Mouse (Mus musculus): Measurements from ENCODE around the gene Hsd17b7. TPM values are rescaled to one million over a fixed set of nuclear protein-coding genes. Genes with fewer than 3 reads are reported as not detected.

The Hsd17b7 gene
- polyA plus RNA-seq, 1 experiment from 2014 or later: 31.8 TPM

- H3K4me1 ChIP-seq (ENCODE audit: control insufficient read depth, insufficient read depth, low read length): no peaks in the 10 kb centered on the region
- H3K27ac ChIP-seq (ENCODE audit: low read depth, low read length): no peak within 1 kb of the TSS
- H3K36me3 ChIP-seq (ENCODE audit: control insufficient read depth, insufficient read depth, low read length): no peaks in the 10 kb centered on the region
- no peak for ATAC-seq (replicated peaks; ENCODE audit: insufficient number of reproducible peaks, low FRiP score, low TSS enrichment)
- H3K9me3 ChIP-seq (replicated peaks; ENCODE audit: control insufficient read depth, low read length): no peaks in the 10 kb centered on the region
- H3K4me3 ChIP-seq (ENCODE audit: low read depth, low read length): no peak within 1 kb of the TSS
- no peak within 1 kb of the TSS for H3K9ac ChIP-seq (ENCODE audit: low read depth, low read length)
- H3K27me3 ChIP-seq (ENCODE audit: control insufficient read depth, insufficient read depth, low read length): no peaks in the 10 kb centered on the region
- 24% methylated on average over 12 of the region's 12 CpGs for WGBS (ENCODE audit: insufficient replicate concordance)
- H3K4me2 ChIP-seq: peak within 1 kb of the TSS; percentile 29
These were observed 40.5 kb downstream of the Hsd17b7 start, which contains the start of gene Ccdc190 for GRCm38 (mm10) chr1:169928454-169928971. Gene Ccdc190 (plus strand): TSS chr1:169928648.

DNA sequence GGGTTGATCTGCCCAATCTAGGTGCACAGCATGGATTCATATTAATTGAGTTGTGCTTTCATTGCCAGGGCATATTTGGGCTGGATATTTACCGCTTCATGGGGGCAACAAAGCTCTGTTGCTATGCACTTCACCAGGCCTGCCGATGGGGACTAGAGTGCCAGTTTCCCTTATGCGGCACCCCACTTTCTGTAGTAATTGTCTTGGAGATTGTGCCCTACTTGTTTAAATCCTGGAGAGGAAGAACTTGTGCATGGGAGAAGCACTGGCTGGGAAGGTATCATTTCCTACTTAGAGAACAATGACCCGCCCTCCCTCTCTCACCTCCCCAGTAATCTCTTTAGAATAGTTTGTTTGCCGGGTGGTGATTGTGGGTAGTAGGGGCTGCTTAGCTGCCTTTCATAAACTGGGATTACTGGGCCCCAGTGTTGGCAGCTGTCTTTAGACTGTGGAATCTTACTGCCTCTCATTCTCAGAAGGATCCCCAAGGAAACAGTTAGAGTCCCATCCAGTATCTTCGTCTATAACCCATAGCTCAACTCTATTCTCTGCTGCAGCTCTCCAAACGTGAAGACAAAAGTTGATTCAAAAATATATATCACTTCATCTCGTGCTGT, 41.2 kb downstream of the Hsd17b7 start:
- H3K4me3 ChIP-seq (ENCODE audit: low read depth, low read length): no peak overlapping the region
- no peaks in the 10 kb centered on the region for H3K27me3 ChIP-seq (ENCODE audit: control insufficient read depth, insufficient read depth, low read length)
- no peaks in the 10 kb centered on the region for H3K4me1 ChIP-seq (ENCODE audit: control insufficient read depth, insufficient read depth, low read length)
- 60% methylated on average over 8 of the region's 8 CpGs for WGBS (ENCODE audit: insufficient replicate concordance)
- no peak overlapping the region for H3K9ac ChIP-seq (ENCODE audit: low read depth, low read length)
- H3K27ac ChIP-seq (ENCODE audit: low read depth, low read length): no peak overlapping the region
- H3K9me3 ChIP-seq (replicated peaks; ENCODE audit: control insufficient read depth, low read length): no peaks in the 10 kb centered on the region
- ATAC-seq (replicated peaks; ENCODE audit: insufficient number of reproducible peaks, low FRiP score, low TSS enrichment): no peak
- no peak overlapping the region for H3K4me2 ChIP-seq
- H3K36me3 ChIP-seq (ENCODE audit: control insufficient read depth, insufficient read depth, low read length): no peaks in the 10 kb centered on the region

DNA sequence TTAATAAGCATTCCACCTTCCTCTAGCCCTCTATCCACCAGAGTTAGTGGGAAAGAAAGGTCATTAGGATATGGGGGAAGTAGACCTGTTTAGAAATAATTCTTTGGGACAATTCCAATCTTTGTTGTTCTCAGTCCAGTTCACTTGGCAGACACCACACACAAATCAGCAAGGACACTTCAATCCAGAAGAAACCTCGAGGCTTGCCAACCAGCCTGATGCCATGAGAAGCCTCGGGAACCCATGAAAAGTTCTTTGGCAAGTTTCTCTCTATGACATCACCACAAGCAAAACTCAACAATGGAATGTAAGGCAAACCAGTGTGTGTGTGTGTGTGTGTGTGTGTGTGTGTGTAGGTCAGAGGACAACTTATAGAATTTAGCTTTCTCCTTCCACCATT, 44.5 kb downstream of the Hsd17b7 start:
- H3K4me1 ChIP-seq (ENCODE audit: control insufficient read depth, insufficient read depth, low read length): no peaks in the 10 kb centered on the region
- WGBS (ENCODE audit: insufficient replicate concordance): 77% methylated on average over 2 of the region's 2 CpGs
- H3K27ac ChIP-seq (ENCODE audit: low read depth, low read length): no peak overlapping the region
- no peak overlapping the region for H3K4me2 ChIP-seq
- H3K36me3 ChIP-seq (ENCODE audit: control insufficient read depth, insufficient read depth, low read length): no peaks in the 10 kb centered on the region
- H3K27me3 ChIP-seq (ENCODE audit: control insufficient read depth, insufficient read depth, low read length): no peaks in the 10 kb centered on the region
- no peak overlapping the region for H3K4me3 ChIP-seq (ENCODE audit: low read depth, low read length)
- no peak for ATAC-seq (replicated peaks; ENCODE audit: insufficient number of reproducible peaks, low FRiP score, low TSS enrichment)
- H3K9me3 ChIP-seq (replicated peaks; ENCODE audit: control insufficient read depth, low read length): no peaks in the 10 kb centered on the region
- no peak overlapping the region for H3K9ac ChIP-seq (ENCODE audit: low read depth, low read length)

DNA sequence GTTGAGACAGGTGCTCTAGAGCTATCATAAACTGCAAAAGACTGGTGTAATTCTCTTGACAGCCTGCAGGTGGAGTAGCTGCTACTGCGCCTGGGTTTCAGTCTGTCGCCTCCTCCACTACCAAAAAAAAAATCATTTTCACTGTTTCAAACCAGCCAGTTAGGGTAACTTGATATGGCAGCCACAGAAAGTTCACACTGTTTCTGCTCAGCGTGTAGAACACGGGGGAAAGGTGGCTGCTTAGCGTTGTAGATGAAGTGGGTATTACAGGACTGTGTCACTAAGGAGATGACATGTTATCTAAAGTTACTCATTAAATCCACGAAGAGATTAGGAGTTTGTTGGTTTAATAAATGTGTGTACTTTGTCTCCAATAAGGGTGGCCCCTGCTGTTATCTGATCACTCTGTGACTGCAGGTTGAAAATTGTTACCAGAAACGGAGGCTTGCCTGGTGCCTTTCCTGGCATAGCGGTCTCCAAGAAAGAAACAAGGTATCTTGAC, 47.3 kb downstream of the Hsd17b7 start:
- 33% methylated on average over 8 of the region's 8 CpGs for WGBS (ENCODE audit: insufficient replicate concordance)

DNA sequence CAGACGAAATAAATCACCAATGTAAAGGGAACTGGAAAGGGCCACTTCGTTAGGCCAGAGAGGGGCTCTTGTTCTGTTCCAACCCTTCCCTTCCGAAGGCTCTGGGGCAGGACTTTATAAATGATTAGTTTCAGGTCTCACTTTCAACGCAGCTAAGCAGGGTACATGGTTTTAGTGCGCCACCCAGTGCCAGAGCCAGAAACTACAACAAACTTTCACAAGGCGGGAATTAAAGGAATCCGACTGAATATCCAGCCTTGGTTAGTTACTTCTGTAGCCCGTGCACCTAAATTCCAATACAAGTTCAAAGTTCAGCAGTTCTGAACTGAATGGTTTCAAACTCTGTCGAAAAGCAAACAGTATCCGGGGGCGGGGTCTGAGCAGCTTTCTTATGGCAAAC, 49.8 kb downstream of the Hsd17b7 start:
- 7% methylated on average over 11 of the region's 11 CpGs for WGBS (ENCODE audit: insufficient replicate concordance)
- Histone ChIP-seq H3K4me3 (ENCODE audit: low read depth, low read length) (no peak overlapping the region), H3K9me3 (replicated peaks; ENCODE audit: control insufficient read depth, low read length) (no peaks in the 10 kb centered on the region), H3K27ac (ENCODE audit: low read depth, low read length) (no peak overlapping the region), H3K9ac (ENCODE audit: low read depth, low read length) (no peak overlapping the region), H3K4me2 (peak overlapping the region; percentile 27), H3K36me3 (ENCODE audit: control insufficient read depth, insufficient read depth, low read length) (no peaks in the 10 kb centered on the region), H3K27me3 (ENCODE audit: control insufficient read depth, insufficient read depth, low read length) (no peaks in the 10 kb centered on the region), H3K4me1 (ENCODE audit: control insufficient read depth, insufficient read depth, low read length) (no peaks in the 10 kb centered on the region)
- ATAC-seq (replicated peaks; ENCODE audit: insufficient number of reproducible peaks, low FRiP score, low TSS enrichment): no peak

More for the DNA sequence above, 47.3 kb downstream of the Hsd17b7 start:
- peak overlapping the region; percentile 29 for H3K4me2 ChIP-seq
- no peak overlapping the region for H3K4me3 ChIP-seq (ENCODE audit: low read depth, low read length)
- no peak overlapping the region for H3K27ac ChIP-seq (ENCODE audit: low read depth, low read length)
- H3K9ac ChIP-seq (ENCODE audit: low read depth, low read length): no peak overlapping the region
- no peaks in the 10 kb centered on the region for H3K36me3 ChIP-seq (ENCODE audit: control insufficient read depth, insufficient read depth, low read length)
- H3K4me1 ChIP-seq (ENCODE audit: control insufficient read depth, insufficient read depth, low read length): no peaks in the 10 kb centered on the region
- no peaks in the 10 kb centered on the region for H3K27me3 ChIP-seq (ENCODE audit: control insufficient read depth, insufficient read depth, low read length)
- no peak for ATAC-seq (replicated peaks; ENCODE audit: insufficient number of reproducible peaks, low FRiP score, low TSS enrichment)
- no peaks in the 10 kb centered on the region for H3K9me3 ChIP-seq (replicated peaks; ENCODE audit: control insufficient read depth, low read length)

GRCm38 (mm10) chr1:169917998-169918397, 51.0 kb downstream of the Hsd17b7 start:
- Histone ChIP-seq H3K27ac (ENCODE audit: low read depth, low read length) (no peak overlapping the region), H3K36me3 (ENCODE audit: control insufficient read depth, insufficient read depth, low read length) (no peaks in the 10 kb centered on the region), H3K27me3 (ENCODE audit: control insufficient read depth, insufficient read depth, low read length) (no peaks in the 10 kb centered on the region), H3K4me3 (ENCODE audit: low read depth, low read length) (no peak overlapping the region), H3K4me1 (ENCODE audit: control insufficient read depth, insufficient read depth, low read length) (no peaks in the 10 kb centered on the region), H3K9ac (ENCODE audit: low read depth, low read length) (no peak overlapping the region), H3K4me2 (no peak overlapping the region), H3K9me3 (replicated peaks; ENCODE audit: control insufficient read depth, low read length) (no peaks in the 10 kb centered on the region)
- WGBS (ENCODE audit: insufficient replicate concordance): 24% methylated on average over 4 of the region's 4 CpGs
- ATAC-seq (replicated peaks; ENCODE audit: insufficient number of reproducible peaks, low FRiP score, low TSS enrichment): no peak

DNA sequence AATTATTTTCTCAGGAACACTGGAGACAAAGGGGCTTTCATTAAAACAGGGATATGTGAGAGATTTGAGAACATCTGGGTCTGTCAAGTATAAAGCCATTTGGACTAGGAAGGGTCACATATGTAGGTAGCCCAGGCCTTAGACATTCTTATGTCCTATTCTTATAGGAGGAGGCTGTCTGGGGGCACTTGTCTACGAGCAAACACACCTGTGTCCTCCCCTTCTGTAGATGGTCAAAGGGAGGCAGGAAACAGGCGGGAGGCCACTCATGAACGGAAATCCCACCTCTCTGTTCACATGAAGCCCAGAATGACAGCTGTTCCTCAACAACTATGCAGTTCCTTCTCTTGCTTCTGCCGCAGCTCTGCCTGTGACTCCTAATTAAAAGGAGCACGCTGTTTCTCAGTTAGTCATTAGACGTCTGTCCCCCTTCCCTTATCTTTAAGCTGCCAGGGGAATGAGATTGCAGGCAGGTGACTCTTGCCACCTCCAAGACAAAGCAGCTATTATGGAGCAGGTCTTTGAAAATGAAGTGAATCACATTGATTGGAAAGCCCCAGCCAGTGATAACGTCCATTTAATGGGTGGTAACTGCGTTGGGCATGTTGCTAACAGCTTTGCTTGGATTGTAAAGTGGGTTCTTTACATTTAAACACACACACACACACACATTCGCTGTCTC, 51.8 kb downstream of the Hsd17b7 start:
- ATAC-seq (replicated peaks; ENCODE audit: insufficient number of reproducible peaks, low FRiP score, low TSS enrichment): no peak
- H3K4me2 ChIP-seq: no peak overlapping the region
- no peak overlapping the region for H3K4me3 ChIP-seq (ENCODE audit: low read depth, low read length)
- H3K27ac ChIP-seq (ENCODE audit: low read depth, low read length): no peak overlapping the region
- H3K36me3 ChIP-seq (ENCODE audit: control insufficient read depth, insufficient read depth, low read length): no peaks in the 10 kb centered on the region
- WGBS (ENCODE audit: insufficient replicate concordance): 46% methylated on average over 9 of the region's 9 CpGs
- no peaks in the 10 kb centered on the region for H3K27me3 ChIP-seq (ENCODE audit: control insufficient read depth, insufficient read depth, low read length)
- no peaks in the 10 kb centered on the region for H3K9me3 ChIP-seq (replicated peaks; ENCODE audit: control insufficient read depth, low read length)
- no peaks in the 10 kb centered on the region for H3K4me1 ChIP-seq (ENCODE audit: control insufficient read depth, insufficient read depth, low read length)
- no peak overlapping the region for H3K9ac ChIP-seq (ENCODE audit: low read depth, low read length)

DNA sequence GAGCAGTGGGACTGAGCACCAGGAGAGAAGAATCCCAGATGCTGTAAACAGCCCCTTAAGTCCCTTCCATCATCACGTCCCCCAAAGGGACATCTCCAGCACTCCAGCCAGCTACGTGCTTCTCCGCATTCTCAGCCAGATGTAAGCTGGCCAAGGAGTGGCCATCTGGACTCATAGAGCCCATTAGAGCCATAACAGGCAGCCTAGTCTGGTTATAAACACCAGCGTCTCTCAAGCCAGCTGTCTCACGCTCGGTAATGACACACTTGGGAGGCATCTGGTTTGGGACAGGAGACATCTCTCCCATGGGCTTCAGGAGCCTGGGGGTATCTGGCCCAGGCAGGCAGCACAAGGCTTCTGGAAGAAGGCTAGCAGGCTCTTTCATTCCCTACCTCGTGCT, 52.4 kb downstream of the Hsd17b7 start:
- H3K4me1 ChIP-seq (ENCODE audit: control insufficient read depth, insufficient read depth, low read length): no peaks in the 10 kb centered on the region
- H3K4me2 ChIP-seq: no peak overlapping the region
- no peaks in the 10 kb centered on the region for H3K36me3 ChIP-seq (ENCODE audit: control insufficient read depth, insufficient read depth, low read length)
- no peak for ATAC-seq (replicated peaks; ENCODE audit: insufficient number of reproducible peaks, low FRiP score, low TSS enrichment)
- H3K27me3 ChIP-seq (ENCODE audit: control insufficient read depth, insufficient read depth, low read length): no peaks in the 10 kb centered on the region
- WGBS (ENCODE audit: insufficient replicate concordance): 33% methylated on average over 7 of the region's 7 CpGs
- H3K27ac ChIP-seq (ENCODE audit: low read depth, low read length): no peak overlapping the region
- H3K4me3 ChIP-seq (ENCODE audit: low read depth, low read length): no peak overlapping the region
- H3K9me3 ChIP-seq (replicated peaks; ENCODE audit: control insufficient read depth, low read length): no peaks in the 10 kb centered on the region
- no peak overlapping the region for H3K9ac ChIP-seq (ENCODE audit: low read depth, low read length)

Data from heart, embryonic 11.5 days (tissue).